Mouse (Mus musculus): Measurements from ENCODE around the gene BC048562. TPM values are rescaled to one million over a fixed set of nuclear protein-coding genes. Genes with fewer than 3 reads are reported as not detected.
A peak's percentile ranks its signal among the peaks of the same experiment; 100 is the strongest.

The BC048562 gene
- polyA plus RNA-seq, 1 experiment from 2014 or later, result not detected

DNA sequence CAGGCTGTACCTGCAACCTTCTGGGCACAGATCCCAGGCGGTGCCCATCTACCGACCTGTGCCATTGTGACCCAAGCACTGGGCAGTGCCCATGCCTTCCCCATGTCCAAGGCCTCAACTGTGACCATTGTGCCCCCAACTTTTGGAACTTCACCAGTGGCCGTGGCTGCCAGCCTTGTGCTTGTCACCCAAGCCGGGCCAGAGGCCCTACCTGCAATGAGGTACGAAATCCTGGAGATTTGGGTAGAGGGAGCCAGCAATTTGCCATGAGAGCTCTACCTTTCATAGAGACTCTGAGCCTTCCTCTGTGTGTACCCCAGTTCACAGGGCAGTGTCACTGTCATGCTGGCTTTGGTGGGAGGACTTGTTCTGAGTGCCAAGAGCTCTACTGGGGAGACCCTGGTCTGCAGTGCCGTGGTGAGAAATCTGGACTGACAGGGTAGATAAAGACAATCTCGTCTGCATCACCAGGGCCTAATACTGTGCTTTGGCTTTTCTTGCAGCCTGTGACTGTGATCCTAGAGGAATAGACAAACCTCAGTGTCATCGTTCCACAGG is 50.8 kb downstream of the BC048562 start:
- peaks cover 76% of the 10 kb centered on the region for H3K36me3 ChIP-seq (ENCODE audit: control insufficient read depth, insufficient read depth, low read length)
- no peak overlapping the region for H3K4me2 ChIP-seq (replicated peaks; ENCODE audit: low read depth, low read length)
- WGBS, result 94% methylated on average over 8 of the region's 8 CpGs
- H3K9ac ChIP-seq (replicated peaks; ENCODE audit: low read depth, low read length), result no peak overlapping the region
- H3K27me3 ChIP-seq (ENCODE audit: control insufficient read depth, insufficient read depth, low read length), result no peaks in the 10 kb centered on the region
- ATAC-seq (ENCODE audit: insufficient number of reproducible peaks, insufficient read depth, low FRiP score, low read depth), result no peak
- no peak overlapping the region for H3K27ac ChIP-seq (ENCODE audit: low read length)
- H3K4me3 ChIP-seq (ENCODE audit: low read depth, low read length), result no peak overlapping the region
- peaks cover 9% of the 10 kb centered on the region; the same call in 1 of the 2 replicates for H3K4me1 ChIP-seq (ENCODE audit: control insufficient read depth, insufficient read depth, low read length)
- H3K9me3 ChIP-seq (ENCODE audit: control insufficient read depth, low read depth, low read length), result no peaks in the 10 kb centered on the region

DNA sequence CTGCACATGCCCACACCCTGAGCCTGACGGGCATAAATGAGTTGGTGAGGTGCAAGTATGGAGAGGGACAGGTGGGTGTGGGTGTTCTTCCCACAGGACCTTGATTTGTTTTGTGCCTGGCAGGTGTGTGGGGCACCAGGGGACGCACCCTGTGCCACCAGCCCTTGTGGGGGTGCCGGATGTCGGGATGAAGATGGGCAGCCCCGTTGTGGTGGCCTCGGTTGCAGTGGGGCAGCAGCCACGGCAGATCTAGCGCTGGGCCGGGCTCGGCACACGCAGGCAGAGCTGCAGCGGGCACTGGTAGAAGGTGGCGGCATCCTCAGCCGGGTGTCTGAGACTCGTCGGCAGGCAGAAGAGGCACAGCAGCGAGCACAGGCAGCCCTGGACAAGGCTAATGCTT is 52.1 kb downstream of the BC048562 start:
- no peak overlapping the region for H3K9ac ChIP-seq (replicated peaks; ENCODE audit: low read depth, low read length)
- H3K4me3 ChIP-seq (ENCODE audit: low read depth, low read length), result no peak overlapping the region
- peaks cover 13% of the 10 kb centered on the region; the same call in 1 of the 2 replicates for H3K4me1 ChIP-seq (ENCODE audit: control insufficient read depth, insufficient read depth, low read length)
- no peaks in the 10 kb centered on the region for H3K27me3 ChIP-seq (ENCODE audit: control insufficient read depth, insufficient read depth, low read length)
- no peak for ATAC-seq (ENCODE audit: insufficient number of reproducible peaks, insufficient read depth, low FRiP score, low read depth)
- WGBS, result 93% methylated on average over 17 of the region's 17 CpGs
- H3K36me3 ChIP-seq (ENCODE audit: control insufficient read depth, insufficient read depth, low read length), result peaks cover 74% of the 10 kb centered on the region
- H3K27ac ChIP-seq (ENCODE audit: low read length), result no peak overlapping the region
- no peak overlapping the region for H3K4me2 ChIP-seq (replicated peaks; ENCODE audit: low read depth, low read length)
- no peaks in the 10 kb centered on the region for H3K9me3 ChIP-seq (ENCODE audit: control insufficient read depth, low read depth, low read length)

DNA sequence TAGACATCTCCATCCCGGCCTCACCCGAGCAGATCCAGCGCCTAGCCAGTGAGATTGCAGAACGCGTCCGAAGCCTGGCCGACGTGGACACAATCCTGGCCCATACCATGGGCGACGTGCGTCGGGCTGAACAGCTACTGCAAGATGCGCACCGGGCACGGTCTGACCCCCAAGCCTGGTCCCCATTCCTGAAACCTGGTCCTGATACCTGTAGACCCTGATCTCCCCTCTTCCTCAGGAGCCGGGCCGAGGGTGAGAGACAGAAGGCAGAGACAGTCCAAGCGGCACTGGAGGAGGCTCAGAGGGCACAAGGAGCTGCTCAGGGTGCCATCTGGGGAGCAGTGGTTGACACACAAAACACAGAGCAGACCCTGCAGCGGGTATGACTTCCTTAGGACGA is 52.9 kb downstream of the BC048562 start:
- no peak overlapping the region for H3K4me2 ChIP-seq (replicated peaks; ENCODE audit: low read depth, low read length)
- H3K9me3 ChIP-seq (ENCODE audit: control insufficient read depth, low read depth, low read length), result no peaks in the 10 kb centered on the region
- peaks cover 74% of the 10 kb centered on the region for H3K36me3 ChIP-seq (ENCODE audit: control insufficient read depth, insufficient read depth, low read length)
- H3K27me3 ChIP-seq (ENCODE audit: control insufficient read depth, insufficient read depth, low read length), result no peaks in the 10 kb centered on the region
- 96% methylated on average over 20 of the region's 20 CpGs for WGBS
- H3K4me1 ChIP-seq (ENCODE audit: control insufficient read depth, insufficient read depth, low read length), result peaks cover 13% of the 10 kb centered on the region; the same call in 1 of the 2 replicates
- no peak overlapping the region for H3K9ac ChIP-seq (replicated peaks; ENCODE audit: low read depth, low read length)
- no peak for ATAC-seq (ENCODE audit: insufficient number of reproducible peaks, insufficient read depth, low FRiP score, low read depth)
- H3K27ac ChIP-seq (ENCODE audit: low read length), result no peak overlapping the region
- no peak overlapping the region for H3K4me3 ChIP-seq (ENCODE audit: low read depth, low read length)

DNA sequence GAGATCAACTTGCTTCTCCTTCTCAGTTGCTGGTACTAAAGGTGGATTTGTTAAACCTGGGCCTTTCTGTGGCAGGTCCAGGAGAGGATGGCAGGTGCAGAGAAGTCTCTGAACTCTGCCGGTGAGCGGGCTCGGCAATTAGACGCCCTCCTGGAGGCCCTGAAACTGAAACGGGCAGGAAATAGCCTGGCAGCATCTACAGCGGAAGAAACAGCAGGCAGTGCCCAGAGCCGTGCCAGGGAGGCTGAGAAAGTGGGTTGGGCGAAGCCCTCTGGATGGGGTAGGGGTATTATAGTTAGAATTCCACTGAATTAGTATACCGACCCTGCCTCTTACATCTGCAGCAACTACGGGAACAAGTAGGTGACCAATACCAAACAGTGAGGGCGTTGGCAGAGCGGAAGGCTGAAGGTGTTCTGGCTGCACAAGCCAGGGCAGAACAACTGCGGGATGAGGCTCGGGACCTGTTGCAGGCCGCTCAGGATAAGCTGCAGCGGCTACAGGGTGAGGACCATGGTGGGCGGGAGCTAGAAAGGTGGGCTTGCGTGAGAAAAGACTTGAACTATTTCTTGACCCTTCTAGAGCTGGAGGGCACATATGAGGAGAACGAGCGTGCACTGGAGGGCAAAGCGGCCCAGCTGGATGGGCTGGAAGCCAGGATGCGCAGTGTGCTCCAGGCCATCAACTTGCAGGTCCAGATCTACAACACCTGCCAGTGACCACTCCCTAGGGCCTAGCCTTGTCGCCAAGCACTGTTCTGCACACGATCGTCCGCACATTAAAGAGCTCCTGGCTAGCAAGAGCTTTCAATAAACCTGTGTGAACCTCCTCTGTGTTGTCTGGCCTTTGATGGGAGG is 53.6 kb downstream of the BC048562 start:
- Histone ChIP-seq H3K4me3 (ENCODE audit: low read depth, low read length) (peak overlapping the region; percentile 95), H3K27me3 (ENCODE audit: control insufficient read depth, insufficient read depth, low read length) (no peaks in the 10 kb centered on the region), H3K9me3 (ENCODE audit: control insufficient read depth, low read depth, low read length) (no peaks in the 10 kb centered on the region), H3K27ac (ENCODE audit: low read length) (peak overlapping the region; percentile 96), H3K36me3 (ENCODE audit: control insufficient read depth, insufficient read depth, low read length) (peaks cover 75% of the 10 kb centered on the region), H3K4me1 (ENCODE audit: control insufficient read depth, insufficient read depth, low read length) (peaks cover 13% of the 10 kb centered on the region; the same call in 1 of the 2 replicates), H3K9ac (replicated peaks; ENCODE audit: low read depth, low read length) (peak overlapping the region; percentile 94; the same call in 1 of the 2 replicates), H3K4me2 (replicated peaks; ENCODE audit: low read depth, low read length) (peak overlapping the region; percentile 73)
- WGBS, result 61% methylated on average over 26 of the region's 26 CpGs
- ATAC-seq (ENCODE audit: insufficient number of reproducible peaks, insufficient read depth, low FRiP score, low read depth), result peak; percentile 11; the same call in 1 of the 2 replicates

DNA sequence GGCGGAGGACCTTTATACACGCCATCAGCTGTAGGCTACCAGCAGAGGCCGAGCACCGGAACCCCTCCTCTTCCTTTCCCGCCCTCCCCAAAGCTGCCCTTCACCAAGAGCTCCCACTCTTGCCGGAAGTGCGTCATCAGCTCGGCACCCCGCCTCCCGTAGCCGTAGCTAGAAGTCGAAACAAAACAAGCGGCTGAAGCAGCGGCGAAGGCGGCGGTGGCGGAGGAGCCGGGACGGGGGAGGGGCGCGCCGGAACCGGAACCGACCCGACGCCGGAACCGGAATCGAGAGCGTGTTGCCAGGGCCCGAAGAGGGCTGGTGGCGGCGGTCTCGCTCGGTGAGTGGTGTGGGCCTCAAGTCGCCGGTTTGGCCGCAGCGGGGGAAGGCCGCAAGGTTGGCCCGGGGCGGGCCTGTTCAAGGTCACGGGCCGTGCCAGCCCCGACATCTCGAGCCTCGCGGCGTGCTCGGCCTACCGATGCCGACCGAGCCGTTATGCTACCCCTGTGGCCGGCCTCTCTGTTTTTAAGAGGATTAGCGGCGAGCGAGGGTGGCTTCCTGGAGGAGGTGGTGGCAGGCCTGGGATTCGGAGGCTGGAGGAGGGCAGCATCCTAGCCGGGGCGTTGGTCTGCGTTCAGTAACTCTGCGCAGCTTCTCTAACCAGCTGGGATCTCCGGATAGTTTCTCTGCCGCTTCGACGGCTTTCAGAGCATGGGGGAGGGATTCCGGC is 54.4 kb downstream of the BC048562 start, which contains the start of gene Usp19:
Gene Usp19, plus strand, starts transcription at position 44 of the 727 bp plus-strand sequence.
- Histone ChIP-seq H3K4me2 (replicated peaks; ENCODE audit: low read depth, low read length) (peak within 1 kb of the TSS; percentile 73), H3K9ac (replicated peaks; ENCODE audit: low read depth, low read length) (peak within 1 kb of the TSS; percentile 94), H3K36me3 (ENCODE audit: control insufficient read depth, insufficient read depth, low read length) (peaks cover 75% of the 10 kb centered on the region), H3K27me3 (ENCODE audit: control insufficient read depth, insufficient read depth, low read length) (no peaks in the 10 kb centered on the region), H3K27ac (ENCODE audit: low read length) (peak within 1 kb of the TSS; percentile 96), H3K4me3 (ENCODE audit: low read depth, low read length) (peak within 1 kb of the TSS; percentile 95), H3K9me3 (ENCODE audit: control insufficient read depth, low read depth, low read length) (no peaks in the 10 kb centered on the region), H3K4me1 (ENCODE audit: control insufficient read depth, insufficient read depth, low read length) (peaks cover 13% of the 10 kb centered on the region; the same call in 1 of the 2 replicates)
- under 1% methylated on average over 68 of the region's 69 CpGs for WGBS
- ATAC-seq (ENCODE audit: insufficient number of reproducible peaks, insufficient read depth, low FRiP score, low read depth), result peak; percentile 93

DNA sequence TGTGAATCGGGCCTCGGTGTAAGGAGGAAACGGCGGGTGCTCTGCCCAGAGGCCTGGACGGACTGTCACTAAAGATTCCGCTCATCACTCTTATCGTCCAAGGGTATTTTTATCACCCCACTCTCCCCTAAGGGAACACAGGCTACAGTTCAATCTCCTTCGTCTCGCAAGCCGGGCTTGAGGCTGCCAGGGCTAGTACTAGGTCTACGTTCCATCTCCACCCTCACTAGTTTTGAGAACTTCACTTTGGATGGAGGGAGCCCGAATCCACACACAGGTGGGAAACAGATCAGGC is 55.0 kb downstream of the BC048562 start:
- Histone ChIP-seq H3K4me2 (replicated peaks; ENCODE audit: low read depth, low read length) (peak overlapping the region; percentile 73), H3K36me3 (ENCODE audit: control insufficient read depth, insufficient read depth, low read length) (peaks cover 76% of the 10 kb centered on the region), H3K27ac (ENCODE audit: low read length) (peak overlapping the region; percentile 96), H3K4me1 (ENCODE audit: control insufficient read depth, insufficient read depth, low read length) (peaks cover 13% of the 10 kb centered on the region; the same call in 1 of the 2 replicates), H3K9me3 (ENCODE audit: control insufficient read depth, low read depth, low read length) (no peaks in the 10 kb centered on the region), H3K27me3 (ENCODE audit: control insufficient read depth, insufficient read depth, low read length) (no peaks in the 10 kb centered on the region), H3K9ac (replicated peaks; ENCODE audit: low read depth, low read length) (peak overlapping the region; percentile 94), H3K4me3 (ENCODE audit: low read depth, low read length) (peak overlapping the region; percentile 95)
- no peak for ATAC-seq (ENCODE audit: insufficient number of reproducible peaks, insufficient read depth, low FRiP score, low read depth)
- WGBS, result 6% methylated on average over 12 of the region's 12 CpGs

DNA sequence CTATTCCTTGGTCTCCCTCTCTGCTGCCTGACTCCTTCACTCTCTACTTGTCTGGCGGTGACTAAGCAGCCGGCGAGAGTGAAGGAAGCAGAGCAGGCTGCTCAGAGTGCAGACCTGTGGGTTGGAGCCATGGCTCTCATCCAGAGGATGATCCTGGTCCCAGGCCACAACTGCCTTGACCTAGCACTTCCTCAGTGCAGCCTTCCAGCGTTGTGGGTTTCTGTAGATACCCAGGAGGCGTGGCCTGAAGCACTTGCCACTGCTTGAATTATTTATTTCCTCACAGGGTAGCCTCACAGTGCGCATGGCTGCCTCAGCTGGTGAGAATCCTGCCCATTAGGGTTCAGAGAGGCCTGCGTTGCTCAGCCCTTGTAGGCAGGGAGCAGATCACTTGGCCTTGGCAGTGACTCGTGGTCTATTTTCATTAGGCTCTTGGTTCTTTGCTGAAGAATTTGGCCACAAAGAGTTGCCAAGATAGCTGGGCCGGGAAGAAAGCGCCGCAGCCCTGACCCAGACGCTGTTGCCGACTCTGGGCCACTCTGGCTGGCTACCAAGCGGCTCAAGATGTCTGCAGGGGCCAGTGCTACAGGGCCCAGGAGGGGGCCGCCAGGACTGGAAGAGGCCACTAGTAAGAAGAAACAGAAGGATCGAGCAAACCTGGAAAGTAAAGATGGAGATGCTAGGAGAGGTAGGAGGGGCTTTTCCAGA is 55.9 kb downstream of the BC048562 start:
- ATAC-seq (ENCODE audit: insufficient number of reproducible peaks, insufficient read depth, low FRiP score, low read depth), result no peak
- peak overlapping the region; percentile 2; the same call in 1 of the 2 replicates for H3K9ac ChIP-seq (replicated peaks; ENCODE audit: low read depth, low read length)
- peaks cover 76% of the 10 kb centered on the region for H3K36me3 ChIP-seq (ENCODE audit: control insufficient read depth, insufficient read depth, low read length)
- H3K27me3 ChIP-seq (ENCODE audit: control insufficient read depth, insufficient read depth, low read length), result no peaks in the 10 kb centered on the region
- no peak overlapping the region for H3K27ac ChIP-seq (ENCODE audit: low read length)
- peak overlapping the region; percentile 95 for H3K4me3 ChIP-seq (ENCODE audit: low read depth, low read length)
- H3K9me3 ChIP-seq (ENCODE audit: control insufficient read depth, low read depth, low read length), result no peaks in the 10 kb centered on the region
- H3K4me2 ChIP-seq (replicated peaks; ENCODE audit: low read depth, low read length), result peak overlapping the region; percentile 73
- peaks cover 13% of the 10 kb centered on the region; the same call in 1 of the 2 replicates for H3K4me1 ChIP-seq (ENCODE audit: control insufficient read depth, insufficient read depth, low read length)
- 81% methylated on average over 16 of the region's 16 CpGs for WGBS

DNA sequence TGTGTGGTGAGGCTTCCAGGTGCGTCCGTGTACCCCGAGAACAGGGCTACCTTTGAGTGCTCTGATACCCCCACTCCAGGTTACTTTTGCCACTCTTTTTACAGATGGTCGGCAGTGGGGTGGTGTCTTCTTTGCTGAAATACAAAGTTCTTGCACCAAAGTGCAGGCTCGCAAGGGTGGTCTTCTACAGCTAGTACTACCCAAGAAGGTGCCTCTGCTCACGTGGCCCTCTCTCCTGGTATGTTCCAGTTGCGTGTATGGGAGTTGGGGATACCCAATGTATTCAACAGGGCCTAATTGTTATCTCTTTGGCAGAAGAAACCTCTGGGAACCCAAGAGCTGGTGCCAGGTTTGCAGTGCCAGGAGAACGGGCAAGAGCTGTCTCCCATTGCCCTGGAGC is 57.0 kb downstream of the BC048562 start:
- peaks cover 76% of the 10 kb centered on the region for H3K36me3 ChIP-seq (ENCODE audit: control insufficient read depth, insufficient read depth, low read length)
- H3K9me3 ChIP-seq (ENCODE audit: control insufficient read depth, low read depth, low read length), result no peaks in the 10 kb centered on the region
- H3K9ac ChIP-seq (replicated peaks; ENCODE audit: low read depth, low read length), result no peak overlapping the region
- no peaks in the 10 kb centered on the region for H3K27me3 ChIP-seq (ENCODE audit: control insufficient read depth, insufficient read depth, low read length)
- peaks cover 13% of the 10 kb centered on the region; the same call in 1 of the 2 replicates for H3K4me1 ChIP-seq (ENCODE audit: control insufficient read depth, insufficient read depth, low read length)
- WGBS, result 95% methylated on average over 8 of the region's 8 CpGs
- ATAC-seq (ENCODE audit: insufficient number of reproducible peaks, insufficient read depth, low FRiP score, low read depth), result no peak
- H3K27ac ChIP-seq (ENCODE audit: low read length), result no peak overlapping the region
- H3K4me3 ChIP-seq (ENCODE audit: low read depth, low read length), result no peak overlapping the region
- no peak overlapping the region for H3K4me2 ChIP-seq (replicated peaks; ENCODE audit: low read depth, low read length)
